Mouse (Mus musculus): ENCODE data around the gene Scgb2b19. TPM values are rescaled to one million over a fixed set of nuclear protein-coding genes. Genes with fewer than 3 reads are reported as not detected.

Scgb2b19 gene
- total RNA-seq (2023): not detected

GRCm38 (mm10) chr7:33280238-33280637, at the start of gene Scgb2b19:
Gene Scgb2b19, minus strand, starts transcription at chr7:33280338.

GRCm38 (mm10) chr7:33286991-33287390, 6.9 kb upstream of the Scgb2b19 start, which contains the start of gene Scgb1b19:
Gene Scgb1b19, plus strand, starts transcription at chr7:33287291.

Other genes with a start within 250 kb of the Scgb2b19 start
- not detected for gene Scgb2b17, start 223.8 kb downstream of the Scgb2b19 start, total RNA-seq (2023)
- not detected for gene Scgb1b17, start 216.9 kb downstream of the Scgb2b19 start, total RNA-seq (2023)
- gene Scgb2b18, start 106.5 kb downstream of the Scgb2b19 start, total RNA-seq (2023): not detected
- not detected for gene Scgb1b18, start 94.8 kb downstream of the Scgb2b19 start, total RNA-seq (2023)
- gene Scgb1b19, start 7.0 kb upstream of the Scgb2b19 start, total RNA-seq (2023): not detected
- not detected for gene Scgb2b20, start 86.0 kb upstream of the Scgb2b19 start, total RNA-seq (2023)
- gene Scgb1b20, start 92.9 kb upstream of the Scgb2b19 start, total RNA-seq (2023): not detected
- gene Scgb2b21, start 240.1 kb upstream of the Scgb2b19 start, total RNA-seq (2023): not detected

Data from monocyte, adult 59 days (primary cell).